Mouse (Mus musculus): ENCODE results near the gene Nenf. TPM values are rescaled to one million over a fixed set of nuclear protein-coding genes. Genes with fewer than 3 reads are reported as not detected.
A peak's percentile ranks its signal among the peaks of the same experiment; 100 is the strongest.

Nenf gene
- polyA plus RNA-seq, 1 experiment from 2014 or later: 112 TPM

- WGBS: 81% methylated on average over 1 of the region's 1 CpGs
- ATAC-seq (replicated peaks; ENCODE audit: extremely low read depth, insufficient read depth, low FRiP score): no peak
Measured at GRCm38 (mm10) chr1:191282319-191282718, 35.7 kb downstream of the Nenf start.

DNA sequence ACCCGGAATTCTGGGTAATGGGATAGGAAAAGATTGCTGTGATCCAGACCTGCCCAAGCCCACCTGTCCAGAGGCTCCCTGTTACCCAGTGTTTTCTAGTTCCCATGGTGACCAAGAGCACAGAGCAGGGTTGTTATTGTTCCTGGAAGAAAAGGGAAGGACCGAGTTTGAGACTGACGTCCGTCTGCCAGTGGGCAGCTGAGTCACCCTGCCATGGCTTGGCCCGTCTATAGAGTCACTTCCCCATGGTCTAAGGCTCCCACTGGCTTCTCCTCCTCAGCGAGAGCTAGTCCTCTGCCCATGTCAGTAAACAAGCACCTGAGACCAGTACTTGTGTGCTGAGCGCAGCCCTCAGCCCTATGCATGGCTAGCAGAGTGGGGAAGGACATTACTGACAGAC lies 36.8 kb downstream of the Nenf start:
- Histone ChIP-seq H3K9me3 (replicated peaks; ENCODE audit: control insufficient read depth, low read length) (peaks cover 2% of the 10 kb centered on the region; the same call in 1 of the 2 replicates), H3K4me1 (ENCODE audit: control insufficient read depth, insufficient read depth, low read length) (peaks cover 6% of the 10 kb centered on the region; the same call in 1 of the 2 replicates), H3K36me3 (ENCODE audit: control insufficient read depth, insufficient read depth) (no peaks in the 10 kb centered on the region), H3K27ac (ENCODE audit: low read length) (no peak overlapping the region), H3K27me3 (ENCODE audit: control insufficient read depth, insufficient read depth, low read length) (no peaks in the 10 kb centered on the region), H3K4me2 (ENCODE audit: low read depth, low read length) (no peak overlapping the region), H3K4me3 (ENCODE audit: low read length) (no peak overlapping the region), H3K9ac (ENCODE audit: low read length) (no peak overlapping the region)
- WGBS: 53% methylated on average over 7 of the region's 7 CpGs
- ATAC-seq (replicated peaks; ENCODE audit: extremely low read depth, insufficient read depth, low FRiP score): no peak

More at GRCm38 (mm10) chr1:191282319-191282718, 35.7 kb downstream of the Nenf start:
- Histone ChIP-seq H3K4me1 (ENCODE audit: control insufficient read depth, insufficient read depth, low read length) (peaks cover 2% of the 10 kb centered on the region; the same call in 1 of the 2 replicates), H3K4me2 (ENCODE audit: low read depth, low read length) (no peak overlapping the region), H3K9me3 (replicated peaks; ENCODE audit: control insufficient read depth, low read length) (peaks cover 2% of the 10 kb centered on the region; the same call in 1 of the 2 replicates), H3K4me3 (ENCODE audit: low read length) (no peak overlapping the region), H3K36me3 (ENCODE audit: control insufficient read depth, insufficient read depth) (no peaks in the 10 kb centered on the region), H3K27me3 (ENCODE audit: control insufficient read depth, insufficient read depth, low read length) (no peaks in the 10 kb centered on the region), H3K27ac (ENCODE audit: low read length) (no peak overlapping the region), H3K9ac (ENCODE audit: low read length) (no peak overlapping the region)

- ATAC-seq (replicated peaks; ENCODE audit: extremely low read depth, insufficient read depth, low FRiP score): no peak
- Histone ChIP-seq H3K9me3 (replicated peaks; ENCODE audit: control insufficient read depth, low read length) (no peaks in the 10 kb centered on the region), H3K27ac (ENCODE audit: low read length) (no peak overlapping the region), H3K9ac (ENCODE audit: low read length) (no peak overlapping the region), H3K4me2 (ENCODE audit: low read depth, low read length) (no peak overlapping the region), H3K4me1 (ENCODE audit: control insufficient read depth, insufficient read depth, low read length) (peaks cover 6% of the 10 kb centered on the region; the same call in 1 of the 2 replicates), H3K36me3 (ENCODE audit: control insufficient read depth, insufficient read depth) (no peaks in the 10 kb centered on the region), H3K27me3 (ENCODE audit: control insufficient read depth, insufficient read depth, low read length) (no peaks in the 10 kb centered on the region), H3K4me3 (ENCODE audit: low read length) (no peak overlapping the region)
- WGBS: 73% methylated on average over 4 of the region's 4 CpGs
Measured at GRCm38 (mm10) chr1:191278324-191278723, 39.7 kb downstream of the Nenf start.

- Histone ChIP-seq H3K4me2 (ENCODE audit: low read depth, low read length) (no peak overlapping the region), H3K27ac (ENCODE audit: low read length) (no peak overlapping the region)
- ATAC-seq (replicated peaks; ENCODE audit: extremely low read depth, insufficient read depth, low FRiP score): no peak
Measured at GRCm38 (mm10) chr1:191277549-191278059, 40.4 kb downstream of the Nenf start.

DNA sequence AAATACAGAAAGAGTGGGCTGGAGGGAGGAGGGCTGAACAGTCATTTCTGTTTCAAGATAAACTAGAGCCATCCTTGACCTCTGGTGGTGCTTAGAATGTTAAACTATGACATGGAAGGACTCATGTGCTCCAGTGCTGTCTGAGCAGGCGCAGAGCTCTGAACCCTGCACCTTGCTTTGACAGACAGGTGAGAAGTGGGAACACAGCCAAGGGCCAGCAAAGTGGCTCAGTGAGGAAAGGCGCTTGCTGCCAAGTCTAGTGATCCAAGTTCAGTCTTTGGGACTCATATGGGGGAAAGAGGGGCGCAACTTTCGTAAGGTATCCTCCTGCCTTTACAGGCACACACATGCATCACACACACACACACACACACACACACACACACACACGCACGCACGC lies 41.8 kb downstream of the Nenf start:
- Histone ChIP-seq H3K4me1 (ENCODE audit: control insufficient read depth, insufficient read depth, low read length) (peaks cover 6% of the 10 kb centered on the region; the same call in 1 of the 2 replicates), H3K4me2 (ENCODE audit: low read depth, low read length) (no peak overlapping the region), H3K4me3 (ENCODE audit: low read length) (no peak overlapping the region), H3K27me3 (ENCODE audit: control insufficient read depth, insufficient read depth, low read length) (no peaks in the 10 kb centered on the region), H3K27ac (ENCODE audit: low read length) (no peak overlapping the region), H3K9ac (ENCODE audit: low read length) (no peak overlapping the region), H3K36me3 (ENCODE audit: control insufficient read depth, insufficient read depth) (no peaks in the 10 kb centered on the region), H3K9me3 (replicated peaks; ENCODE audit: control insufficient read depth, low read length) (no peaks in the 10 kb centered on the region)
- WGBS: 94% methylated on average over 7 of the region's 7 CpGs
- no peak for ATAC-seq (replicated peaks; ENCODE audit: extremely low read depth, insufficient read depth, low FRiP score)

More at GRCm38 (mm10) chr1:191277549-191278059, 40.4 kb downstream of the Nenf start:
- no peak overlapping the region for H3K9ac ChIP-seq (ENCODE audit: low read length)
- no peaks in the 10 kb centered on the region for H3K27me3 ChIP-seq (ENCODE audit: control insufficient read depth, insufficient read depth, low read length)
- no peak overlapping the region for H3K4me3 ChIP-seq (ENCODE audit: low read length)
- WGBS: 55% methylated on average over 14 of the region's 14 CpGs
- no peaks in the 10 kb centered on the region for H3K9me3 ChIP-seq (replicated peaks; ENCODE audit: control insufficient read depth, low read length)
- H3K4me1 ChIP-seq (ENCODE audit: control insufficient read depth, insufficient read depth, low read length): peaks cover 6% of the 10 kb centered on the region; the same call in 1 of the 2 replicates
- no peaks in the 10 kb centered on the region for H3K36me3 ChIP-seq (ENCODE audit: control insufficient read depth, insufficient read depth)

DNA sequence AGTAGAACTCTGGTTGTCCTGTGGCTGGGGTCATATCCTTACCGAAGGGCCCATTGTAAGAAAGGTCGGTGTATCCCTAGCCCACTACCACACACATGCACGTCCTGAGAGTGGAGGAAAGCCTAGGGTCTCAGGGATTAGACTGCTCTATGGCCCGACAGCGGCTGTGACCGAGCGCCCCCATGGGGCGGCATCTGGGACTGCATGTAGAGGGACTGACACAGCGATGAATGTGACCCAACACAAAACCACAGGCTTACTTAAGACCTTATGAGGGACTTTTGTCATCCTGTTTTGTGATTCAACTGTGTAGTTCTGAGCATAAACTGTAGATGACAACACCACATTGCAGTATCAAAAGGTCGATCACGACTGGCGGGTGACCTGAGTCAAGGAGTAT lies 42.5 kb downstream of the Nenf start:
- Histone ChIP-seq H3K36me3 (ENCODE audit: control insufficient read depth, insufficient read depth) (no peaks in the 10 kb centered on the region), H3K9ac (ENCODE audit: low read length) (no peak overlapping the region), H3K4me1 (ENCODE audit: control insufficient read depth, insufficient read depth, low read length) (peaks cover 6% of the 10 kb centered on the region; the same call in 1 of the 2 replicates), H3K9me3 (replicated peaks; ENCODE audit: control insufficient read depth, low read length) (no peaks in the 10 kb centered on the region), H3K4me2 (ENCODE audit: low read depth, low read length) (no peak overlapping the region), H3K27ac (ENCODE audit: low read length) (no peak overlapping the region), H3K27me3 (ENCODE audit: control insufficient read depth, insufficient read depth, low read length) (no peaks in the 10 kb centered on the region), H3K4me3 (ENCODE audit: low read length) (no peak overlapping the region)
- WGBS: 5% methylated on average over 12 of the region's 12 CpGs
- peak; percentile 22; the same call in 1 of the 2 replicates for ATAC-seq (replicated peaks; ENCODE audit: extremely low read depth, insufficient read depth, low FRiP score)

DNA sequence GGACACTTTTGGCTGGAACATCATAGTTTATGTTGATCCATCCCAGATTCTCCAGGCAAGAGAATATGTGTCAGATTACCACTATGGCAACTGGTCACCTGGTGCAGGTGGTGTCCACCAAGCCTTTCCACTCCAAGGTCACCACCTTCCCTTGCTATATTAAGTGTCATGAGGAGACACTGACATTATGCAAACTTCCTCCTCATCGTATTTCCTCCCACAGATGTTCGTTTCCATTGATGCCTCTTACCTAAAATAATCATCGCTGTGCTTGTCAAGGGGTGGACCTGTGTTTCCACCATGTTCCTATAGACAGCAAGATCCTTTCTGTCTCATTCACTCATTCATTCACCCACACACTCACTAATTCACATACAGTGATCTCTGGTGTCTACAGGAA lies 45.3 kb downstream of the Nenf start:
- Histone ChIP-seq H3K9me3 (replicated peaks; ENCODE audit: control insufficient read depth, low read length) (no peaks in the 10 kb centered on the region), H3K4me1 (ENCODE audit: control insufficient read depth, insufficient read depth, low read length) (peaks cover 29% of the 10 kb centered on the region), H3K4me2 (ENCODE audit: low read depth, low read length) (no peak overlapping the region), H3K27me3 (ENCODE audit: control insufficient read depth, insufficient read depth, low read length) (no peaks in the 10 kb centered on the region), H3K9ac (ENCODE audit: low read length) (no peak overlapping the region), H3K27ac (ENCODE audit: low read length) (no peak overlapping the region), H3K4me3 (ENCODE audit: low read length) (no peak overlapping the region), H3K36me3 (ENCODE audit: control insufficient read depth, insufficient read depth) (no peaks in the 10 kb centered on the region)
- no peak for ATAC-seq (replicated peaks; ENCODE audit: extremely low read depth, insufficient read depth, low FRiP score)
- WGBS: 75% methylated on average over 3 of the region's 3 CpGs

DNA sequence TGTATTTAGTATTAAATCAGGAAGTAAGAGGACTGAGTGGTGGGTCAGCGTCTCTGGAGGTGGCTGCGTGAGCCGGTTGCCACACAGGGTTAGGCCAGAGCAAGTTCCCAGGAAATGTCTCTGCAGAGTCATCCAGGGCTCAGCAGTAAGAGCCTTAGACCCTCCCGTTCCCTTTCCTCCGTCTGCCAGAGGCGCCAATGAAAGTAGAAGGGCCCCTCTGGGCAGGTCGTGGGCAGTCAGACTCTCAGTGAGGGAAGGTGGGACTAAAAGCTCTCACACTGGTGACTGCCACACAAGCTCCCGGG lies 48.4 kb downstream of the Nenf start:
- Histone ChIP-seq H3K27me3 (ENCODE audit: control insufficient read depth, insufficient read depth, low read length) (no peaks in the 10 kb centered on the region), H3K9ac (ENCODE audit: low read length) (peak overlapping the region; percentile 18; the same call in 1 of the 2 replicates), H3K36me3 (ENCODE audit: control insufficient read depth, insufficient read depth) (no peaks in the 10 kb centered on the region), H3K4me1 (ENCODE audit: control insufficient read depth, insufficient read depth, low read length) (peaks cover 23% of the 10 kb centered on the region), H3K4me3 (ENCODE audit: low read length) (no peak overlapping the region), H3K4me2 (ENCODE audit: low read depth, low read length) (peak overlapping the region; percentile 22; the same call in 1 of the 2 replicates), H3K9me3 (replicated peaks; ENCODE audit: control insufficient read depth, low read length) (no peaks in the 10 kb centered on the region), H3K27ac (ENCODE audit: low read length) (peak overlapping the region; percentile 83)
- peak; percentile 57 for ATAC-seq (replicated peaks; ENCODE audit: extremely low read depth, insufficient read depth, low FRiP score)
- WGBS: 27% methylated on average over 8 of the region's 8 CpGs

GRCm38 (mm10) chr1:191268797-191269647 lies 49.0 kb downstream of the Nenf start:
- H3K27ac ChIP-seq (ENCODE audit: low read length): peak overlapping the region; percentile 83
- H3K4me3 ChIP-seq (ENCODE audit: low read length): no peak overlapping the region
- WGBS: 39% methylated on average over 5 of the region's 5 CpGs
- H3K9ac ChIP-seq (ENCODE audit: low read length): no peak overlapping the region
- no peak for ATAC-seq (replicated peaks; ENCODE audit: extremely low read depth, insufficient read depth, low FRiP score)
- no peaks in the 10 kb centered on the region for H3K9me3 ChIP-seq (replicated peaks; ENCODE audit: control insufficient read depth, low read length)
- no peaks in the 10 kb centered on the region for H3K27me3 ChIP-seq (ENCODE audit: control insufficient read depth, insufficient read depth, low read length)
- peak overlapping the region; percentile 22; the same call in 1 of the 2 replicates for H3K4me2 ChIP-seq (ENCODE audit: low read depth, low read length)
- peaks cover 23% of the 10 kb centered on the region for H3K4me1 ChIP-seq (ENCODE audit: control insufficient read depth, insufficient read depth, low read length)
- H3K36me3 ChIP-seq (ENCODE audit: control insufficient read depth, insufficient read depth): no peaks in the 10 kb centered on the region

All from heart, embryonic 16.5 days (tissue).